Mouse (Mus musculus) C2C12 (cell line): Measurements from ENCODE around the gene Rassf8.

ENCODE experiments used
- CEBPB ChIP-seq: IDR thresholded peaks from one replicate; pipeline ENCODE4 v1.6.1; 2011; ENCODE audit warnings: low read depth, mild to moderate bottlenecking, control low read depth, moderate library complexity
- CTCF ChIP-seq: IDR thresholded peaks from one replicate; pipeline ENCODE4 v1.5.1; 2011; ENCODE audit not compliant: control insufficient read depth, insufficient read depth, insufficient read length
- MAX ChIP-seq: IDR thresholded peaks from one replicate; pipeline ENCODE4 v1.6.1; 2011; ENCODE audit warnings: mild to moderate bottlenecking, control low read depth
- MYOD1 ChIP-seq: IDR thresholded peaks from one replicate; pipeline ENCODE4 v1.6.1; 2011; ENCODE audit warnings: low read depth; ENCODE audit not compliant: control insufficient read depth, insufficient read length
- MYOG ChIP-seq: IDR thresholded peaks from one replicate; pipeline ENCODE4 v1.6.1; 2011; ENCODE audit not compliant: control insufficient read depth, insufficient read length; ENCODE audit errors: extremely low read depth
- USF1 ChIP-seq: IDR thresholded peaks from one replicate; pipeline ENCODE4 v1.6.1; 2011; ENCODE audit warnings: low read depth, mild to moderate bottlenecking, control low read depth, moderate library complexity

- no peak for TF ChIP-seq CTCF
- TF ChIP-seq USF1: no peak
- no peak for TF ChIP-seq CEBPB
- TF ChIP-seq MAX: no peak
- no peak for TF ChIP-seq MYOG
- TF ChIP-seq MYOD1: no peak
Observed at GRCm38 (mm10) chr6:145766971-145767370, 20.4 kb downstream of the Rassf8 start.
